Mouse (Mus musculus) left cerebral cortex, postnatal 36 days (tissue): Measurements from ENCODE around the gene Rnft2. TPM values are rescaled to one million over a fixed set of nuclear protein-coding genes. Genes with fewer than 3 reads are reported as not detected.

Experiments
- DNase-seq, 2 experiments: peaks; one replicate each; pipeline ENCODE4 v3.0.0; 2021 to 2022; ENCODE audit warnings: low spot score in 2 of 2, mixed read lengths in 1 of 2
- intact Hi-C: fragments of 180-260 bp; cut with DNase I; formaldehyde crosslinking; loops from one replicate; pipeline ENCODE4 v1.15.1; 2025
- total RNA-seq, 2 experiments: library from RNA; stranded (reverse); gene quantifications; 2 replicates each; pipeline ENCODE4 v1.2.3; 2021

Gene Rnft2
- total RNA-seq = 10 to 100 TPM; 82.8 to 85.9 TPM

GRCm38 (mm10) chr5:118244606-118245443, at the start of gene Rnft2, which contains the start of gene 2410131K14Rik:
Rnft2 (minus strand) TSS chr5:118245116.
2410131K14Rik (plus strand) TSS chr5:118245227.
- intact Hi-C loops = loop anchor here (2.0 kb wide), 1 partner anchor 74 kb away; no protein-coding TSS in a partner anchor

DNA sequence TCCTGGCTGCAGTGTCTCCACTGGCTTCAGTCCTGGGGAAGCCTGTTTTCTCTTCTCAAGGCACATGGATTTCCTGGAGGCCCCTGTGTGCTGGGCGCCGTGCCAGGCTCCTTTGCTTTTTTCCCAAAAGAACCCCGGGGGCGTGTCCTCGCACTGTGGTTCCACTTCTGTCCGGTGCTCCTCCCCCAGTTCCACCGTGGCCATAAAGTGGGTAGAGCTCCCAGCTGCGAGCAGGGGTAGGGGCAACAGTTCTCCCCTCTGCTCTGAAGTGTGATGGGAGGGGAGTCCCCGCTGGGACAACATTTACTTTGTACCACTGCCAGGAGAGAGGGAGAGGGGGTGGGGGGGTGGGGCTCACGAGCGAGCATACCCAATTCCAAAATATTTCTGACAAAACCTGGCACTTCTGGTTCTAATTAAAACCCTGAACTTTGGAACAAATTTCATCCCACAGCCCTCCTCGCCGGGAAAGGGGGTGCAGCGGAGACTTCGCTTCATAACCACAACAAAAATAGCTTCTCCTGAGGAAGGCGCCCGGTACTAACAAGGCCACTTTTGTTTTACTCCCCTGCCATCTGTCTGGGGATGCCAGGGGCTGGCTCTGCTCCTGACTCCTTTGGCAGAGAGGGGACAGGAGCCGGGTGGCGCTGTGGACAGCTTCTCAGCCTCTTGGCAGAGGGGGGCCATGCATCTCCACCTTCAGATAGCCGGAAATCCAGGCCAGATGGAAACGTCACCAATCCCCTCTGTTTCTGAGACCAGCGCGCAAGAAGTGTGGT, 49.4 kb upstream of the Rnft2 start:
- DNase-seq = peak; percentile 79 to 82
- intact Hi-C loops = no loop called here

More at GRCm38 (mm10) chr5:118244606-118245443, at the start of gene Rnft2, which contains the start of gene 2410131K14Rik:
- peak; percentile 100 for DNase-seq

DNA sequence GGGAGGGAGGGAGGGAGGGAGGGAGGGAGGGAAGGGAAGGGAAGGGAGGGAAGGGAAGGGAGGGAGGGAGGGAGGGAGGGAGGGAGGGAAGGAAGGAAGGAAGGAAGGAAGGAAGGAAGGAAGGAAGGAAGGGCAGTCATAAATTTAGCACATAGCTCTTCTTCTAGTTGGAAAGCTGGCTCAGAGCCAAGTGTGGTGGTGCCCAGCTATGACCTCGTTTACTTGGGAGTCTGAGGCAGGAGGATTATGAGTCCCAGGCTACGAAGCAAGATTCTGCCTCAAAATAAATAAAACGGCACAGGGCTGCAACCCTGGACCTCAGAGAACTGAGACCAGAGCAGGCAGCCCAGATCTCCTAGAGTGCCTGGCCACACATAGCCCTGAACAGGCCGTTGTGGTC, 47.6 kb upstream of the Rnft2 start:
- intact Hi-C loops = no loop called here

DNA sequence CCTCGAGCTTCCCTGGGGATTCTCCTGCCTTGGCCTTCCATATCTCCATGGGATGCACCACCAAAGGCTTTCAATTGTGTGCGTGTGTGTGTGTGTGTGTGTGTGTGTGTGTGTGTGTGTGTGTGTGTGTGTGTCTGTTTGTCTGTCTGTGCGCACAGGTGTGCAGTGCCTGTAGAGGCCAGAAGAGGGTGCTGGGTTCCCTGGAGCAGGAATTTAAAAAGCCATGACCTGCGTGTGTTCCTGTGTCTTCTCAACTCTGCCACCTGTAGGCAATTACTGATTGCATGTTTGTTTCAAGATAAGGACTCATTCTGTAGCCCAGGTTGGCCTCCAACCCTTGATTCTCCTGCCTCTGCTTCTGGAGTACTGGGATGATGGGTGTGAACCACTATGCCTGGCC, 46.5 kb upstream of the Rnft2 start:
- no peak for DNase-seq
- intact Hi-C loops = no loop called here

More for the DNA sequence above, 47.6 kb upstream of the Rnft2 start:
- no peak for DNase-seq

DNA sequence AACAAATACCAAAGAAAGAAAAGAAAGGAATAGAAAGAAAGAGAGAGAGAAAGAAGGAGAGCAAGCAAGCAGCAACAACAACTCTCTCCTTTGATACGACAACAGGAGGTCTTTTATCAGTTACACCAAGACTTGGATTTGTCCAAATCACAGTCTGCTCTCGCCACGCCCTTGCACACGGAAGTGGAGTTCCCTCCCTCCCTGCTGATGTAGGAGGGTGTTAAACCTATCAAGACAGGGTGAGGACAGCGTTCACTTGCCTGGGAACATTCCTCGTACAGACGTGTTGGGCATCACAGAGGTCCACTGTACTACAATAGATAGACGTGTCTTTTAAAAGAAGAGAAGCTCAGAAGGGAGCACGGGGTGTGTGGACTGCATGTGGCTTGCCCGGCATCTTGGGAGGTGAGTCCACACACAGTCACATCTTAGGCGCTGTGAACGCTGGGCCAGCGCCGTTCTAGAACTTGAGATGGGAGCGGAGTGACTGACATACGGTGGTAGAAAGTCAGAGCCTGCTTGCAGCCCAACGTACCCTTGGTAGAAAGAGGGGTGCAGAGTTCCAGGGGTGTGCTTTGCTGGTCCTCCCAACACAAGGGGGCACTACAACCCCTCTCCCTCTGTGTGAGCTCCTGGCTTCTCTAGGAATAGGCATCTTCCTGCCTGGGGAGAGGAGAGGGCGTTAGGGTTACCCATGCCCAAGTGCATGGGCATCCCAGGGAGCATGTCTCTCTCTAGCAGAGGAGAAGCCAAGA, 33.0 kb upstream of the Rnft2 start:
- no peak for DNase-seq
- intact Hi-C loops = no loop called here

DNA sequence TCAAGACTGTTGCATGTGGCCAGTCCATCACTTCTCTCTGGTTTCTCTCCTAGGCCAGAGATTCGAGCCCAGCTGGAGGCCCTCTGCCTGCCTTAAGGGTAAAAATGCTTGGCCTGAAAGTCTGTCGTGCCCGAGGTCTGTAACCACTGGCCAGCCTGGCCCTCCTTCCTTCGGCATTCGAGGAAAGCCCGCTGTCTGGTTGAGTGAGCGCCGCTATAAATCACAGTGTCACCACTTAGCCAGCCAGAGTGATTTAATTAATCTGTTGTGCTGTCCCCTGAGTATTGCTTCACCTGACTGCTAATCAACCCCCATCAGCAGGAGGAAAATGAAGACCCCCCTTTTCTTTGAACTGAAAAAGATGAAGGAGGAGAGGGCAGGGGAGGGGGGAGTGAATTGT, 31.8 kb upstream of the Rnft2 start:
- intact Hi-C loops = no loop called here
- DNase-seq = no peak

- peak; percentile 42 to 55 for DNase-seq
- intact Hi-C loops = no loop called here
Observed at GRCm38 (mm10) chr5:118276281-118276680, 31.4 kb upstream of the Rnft2 start.

DNA sequence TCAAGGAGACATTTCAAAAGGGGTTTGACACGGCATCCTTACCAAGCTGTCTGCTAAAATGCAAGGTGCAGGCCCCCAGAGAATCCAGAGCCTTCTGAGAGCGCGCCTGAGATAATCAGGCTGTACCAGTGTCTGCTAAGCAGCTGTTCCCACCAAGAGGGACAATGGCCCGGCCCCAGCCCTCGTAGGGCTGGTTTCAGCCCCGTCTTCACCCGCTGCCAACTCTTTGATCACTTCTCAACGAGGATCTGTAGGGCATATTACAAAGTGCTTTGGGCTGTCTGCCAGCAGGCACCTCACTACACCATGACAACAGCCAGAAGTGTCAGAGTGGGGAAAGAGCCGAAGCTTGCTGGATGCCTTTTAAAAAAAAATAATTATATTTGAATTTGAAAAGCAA, 29.6 kb upstream of the Rnft2 start:
- intact Hi-C loops = loop anchor here (5.0 kb wide), 4 partner anchors 53 to 483 kb away; no protein-coding TSS in a partner anchor
- no peak for DNase-seq

GRCm38 (mm10) chr5:118273446-118273845, 28.5 kb upstream of the Rnft2 start:
- no peak for DNase-seq
- intact Hi-C loops = loop anchor here (5.0 kb wide), 4 partner anchors 54 to 484 kb away; no protein-coding TSS in a partner anchor

GRCm38 (mm10) chr5:118271449-118272110, 26.7 kb upstream of the Rnft2 start:
- no peak for DNase-seq
- intact Hi-C loops = loop anchor here (5.0 kb wide), 4 partner anchors 56 to 486 kb away; no protein-coding TSS in a partner anchor

DNA sequence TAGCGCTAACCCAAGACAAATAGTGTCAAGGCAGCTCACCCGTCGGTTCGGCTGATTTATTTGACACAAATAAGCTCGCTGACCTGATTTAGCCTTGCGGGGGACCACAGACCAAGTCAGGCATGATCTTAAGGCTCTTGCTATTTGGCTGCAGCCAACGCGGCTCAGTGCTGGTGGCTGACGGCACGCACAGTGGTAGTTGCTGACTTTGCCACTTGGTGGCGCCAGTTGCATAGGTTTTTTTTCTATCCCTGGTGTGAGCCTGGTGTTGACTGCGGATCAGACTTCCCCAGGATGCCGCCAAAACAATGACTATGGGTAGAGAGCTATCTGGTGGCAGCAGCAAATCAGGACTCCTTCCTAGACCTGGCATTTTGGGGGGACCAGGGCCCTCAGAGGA, 24.1 kb upstream of the Rnft2 start:
- intact Hi-C loops = loop anchor here (5.0 kb wide), 1 partner anchor 293 kb away; the partner anchor contains the start of gene Med13l
- peak; percentile 88 to 89 for DNase-seq

DNA sequence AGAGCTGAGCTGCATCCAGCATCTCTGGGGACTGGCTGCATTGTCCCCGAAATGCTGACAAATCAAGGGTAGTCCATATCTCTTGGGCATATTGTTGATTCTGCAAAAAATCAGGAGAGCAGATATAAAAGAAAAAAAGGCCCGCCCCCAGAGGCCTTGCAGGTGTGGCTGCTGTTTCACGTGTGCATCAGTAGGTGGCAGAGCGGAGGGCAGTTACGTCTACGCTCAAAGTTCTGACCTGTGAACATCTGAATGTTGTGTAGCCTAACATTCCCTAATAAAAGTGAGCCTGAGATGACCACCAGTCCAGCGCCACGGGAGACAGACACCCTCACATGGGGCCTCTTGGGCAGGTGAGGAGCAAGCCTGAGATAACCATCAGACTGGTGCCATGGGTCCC, 21.4 kb upstream of the Rnft2 start:
- no peak for DNase-seq
- intact Hi-C loops = loop anchor here (5.0 kb wide), 1 partner anchor 296 kb away; the partner anchor contains the start of gene Med13l

DNA sequence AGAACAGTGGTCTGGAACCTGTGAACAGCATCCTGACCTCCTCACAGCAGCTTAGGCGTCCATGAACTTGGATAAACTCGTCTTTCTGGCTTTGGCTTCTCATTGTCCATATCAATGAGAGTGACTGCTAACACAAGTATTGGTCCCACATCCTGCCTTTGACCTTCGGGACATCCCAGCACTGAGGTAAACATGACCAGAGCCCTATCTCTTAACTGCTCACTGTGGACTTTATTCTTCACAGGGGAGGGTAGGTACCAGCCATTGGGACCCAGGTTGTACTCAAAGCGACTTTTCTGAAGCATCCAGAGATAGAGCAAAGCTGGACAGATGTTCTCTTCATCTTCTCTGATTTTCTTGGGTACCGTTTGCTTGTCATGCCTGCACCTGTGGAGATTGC, 20.4 kb upstream of the Rnft2 start:
- intact Hi-C loops = loop anchor here (5.0 kb wide), 1 partner anchor 297 kb away; the partner anchor contains the start of gene Med13l
- no peak for DNase-seq

DNA sequence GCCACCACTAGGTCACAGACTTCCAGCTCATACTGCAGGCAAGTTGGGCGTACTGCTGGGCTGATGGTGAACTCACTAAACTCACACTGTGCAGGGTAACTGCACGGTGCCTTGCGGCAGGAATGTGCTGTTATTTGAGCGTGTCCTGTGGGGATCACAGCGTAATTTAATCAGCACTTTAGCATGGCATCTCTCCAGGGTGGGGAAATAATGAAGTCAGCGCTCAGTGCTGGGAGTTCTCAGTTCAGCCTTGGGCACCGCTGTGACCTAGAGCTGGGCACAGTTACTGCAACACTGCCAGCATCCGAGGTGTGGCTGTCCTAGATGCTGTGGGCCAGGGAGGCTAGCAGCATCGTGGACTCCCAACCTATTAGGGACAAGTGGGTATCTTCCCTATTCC, 19.4 kb upstream of the Rnft2 start:
- no peak for DNase-seq
- intact Hi-C loops = no loop called here

DNA sequence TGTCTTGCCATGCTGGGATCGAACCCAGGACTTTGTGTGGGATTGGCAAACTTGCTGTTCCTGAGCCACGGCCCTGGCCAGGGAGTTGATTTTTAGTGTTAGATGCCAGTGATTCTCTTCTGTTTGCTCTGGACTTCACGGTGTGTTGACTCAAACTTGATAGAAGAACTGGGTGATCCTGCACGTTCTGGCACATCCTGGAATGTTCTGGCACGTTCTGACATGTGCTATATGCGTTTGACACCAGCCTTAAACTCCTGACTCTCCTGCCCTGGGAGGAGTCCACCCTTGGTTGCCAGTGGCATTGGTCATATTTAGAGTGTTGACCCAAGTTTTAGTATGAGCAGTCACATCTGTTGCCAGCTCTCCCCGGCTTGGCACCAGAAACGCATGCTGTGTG, 17.5 kb upstream of the Rnft2 start:
- intact Hi-C loops = no loop called here
- no peak for DNase-seq

DNA sequence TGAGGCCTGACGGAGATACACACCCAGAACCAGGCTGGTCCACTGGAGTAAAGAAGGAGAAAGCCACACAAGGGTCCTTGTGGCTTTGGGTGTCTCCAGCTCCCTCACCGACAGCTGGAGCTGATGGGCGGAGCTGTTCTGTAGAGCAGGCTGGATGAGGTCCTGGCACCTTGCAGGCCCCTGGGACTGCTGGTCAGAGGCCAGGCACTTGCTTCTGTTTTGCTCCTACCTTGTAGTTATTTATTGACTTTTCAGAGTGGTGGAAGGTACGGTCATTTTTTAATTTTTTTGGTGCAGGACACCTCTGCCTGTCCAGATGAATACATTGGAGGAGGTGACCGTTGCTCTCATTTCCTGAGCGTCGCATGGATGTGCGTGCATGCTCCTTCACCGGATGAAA, 16.3 kb upstream of the Rnft2 start:
- intact Hi-C loops = no loop called here
- DNase-seq = no peak

- intact Hi-C loops = no loop called here
- DNase-seq = no peak
Observed at GRCm38 (mm10) chr5:118260642-118261041, 15.7 kb upstream of the Rnft2 start.

DNA sequence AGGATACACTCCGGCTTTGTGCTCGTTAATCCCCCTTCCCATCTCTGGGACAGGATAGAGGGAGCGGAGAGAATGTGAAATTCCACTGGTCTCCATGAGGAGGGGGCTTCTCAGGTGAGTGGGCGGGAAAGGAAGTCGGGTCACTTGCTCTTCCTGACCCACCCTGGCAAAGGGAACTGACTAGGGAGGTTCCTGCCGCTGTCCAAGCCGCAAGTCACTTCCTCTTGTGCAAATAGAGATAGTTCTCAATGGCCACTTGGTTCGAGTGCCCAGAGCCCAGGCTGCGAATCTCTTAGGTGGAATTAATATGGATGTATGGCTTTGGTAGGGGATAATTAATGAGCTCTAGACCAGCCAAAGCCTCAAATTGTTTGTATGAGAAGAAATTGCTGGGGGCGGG, 15.1 kb upstream of the Rnft2 start:
- intact Hi-C loops = no loop called here
- no peak for DNase-seq

GRCm38 (mm10) chr5:118259636-118260035, 14.7 kb upstream of the Rnft2 start:
- DNase-seq = no peak
- intact Hi-C loops = no loop called here
